In genomic region chr12:110025171-110025570, GRCm38 (mm10) we compare ENCODE assay signal across 18 mouse cellular contexts.
DNase-seq lines count a peak whose midpoint lies in the region; ATAC-seq and TF ChIP-seq lines count a peak whose summit lies in the region.
"Had no signal": no experiment of that assay in that cellular context is flagged by ENCODE, and none has a peak within 500 bp of the region (broad histone marks: within the 10 kb centered on the region; RNA-seq: fewer than 3 reads in every experiment).

No protein-coding gene starts in this region.

- peaks cover 16% of the 10 kb centered on the region for H3K4me1 ChIP-seq in liver, adult 2 months (ENCODE audit: control insufficient read depth, insufficient read depth, low read length)
- H3K4me1 ChIP-seq in liver, embryonic 14.5 days (replicated peaks; ENCODE audit: control insufficient read depth in 2 of 2, insufficient read depth in 2 of 2, low read length in 1 of 2), result peaks cover 0 to 12% of the 10 kb centered on the region in 2 experiments; a peak in 2 of 4 replicates
- H3K4me1 ChIP-seq: heart, embryonic 15.5 days had no signal

- no peak for TF ChIP-seq CTCF in liver, adult 2 months (IDR thresholded peaks at IDR 0.05; ENCODE audit: low read depth, low read length)
- TF ChIP-seq CTCF in liver, embryonic 14.5 days (IDR thresholded peaks at IDR 0.05; ENCODE audit: low read depth), result no peak

- TF ChIP-seq EP300 in liver, embryonic 14.5 days (IDR thresholded peaks at IDR 0.05; ENCODE audit: low read depth), result no peak

- DNase-seq in heart, adult 11 months, result peak; percentile 70
- no peak for DNase-seq in heart, adult 9 months (ENCODE audit: low spot score in 2 of 2)
- peak; percentile 64 for DNase-seq in liver, adult 2 months (ENCODE audit: extremely low read depth, low read depth, low spot score)
- DNase-seq in liver, result no peak
- DNase-seq in liver, embryonic 14.5 days (ENCODE audit: low read depth in 3 of 3, low spot score in 3 of 3), result no peak
- DNase-seq in urinary bladder, postnatal 36 days (ENCODE audit: low spot score in 2 of 2), result no peak
- no peak for DNase-seq in spleen, adult 12 weeks (ENCODE audit: low spot score)
- DNase-seq: adrenal gland, postnatal 10 days; cerebellum, adult 11 months; cerebellum, adult 8-10 months; cerebellum, postnatal 14 days; embryo, embryonic 11 days; forebrain, postnatal 0 days; gastrocnemius, postnatal 14 days had no signal

- 27% methylated on average over 7 of the region's 7 CpGs for WGBS in liver, adult 2 months
- WGBS in liver, embryonic 14.5 days (ENCODE audit: insufficient replicate concordance), result 63% methylated on average over 7 of the region's 7 CpGs

- peak overlapping the region; percentile 15 for H3K4me2 ChIP-seq in liver, embryonic 14.5 days (ENCODE audit: low read depth)
- H3K4me2 ChIP-seq: embryonic facial prominence, embryonic 15.5 days; forebrain, embryonic 13.5 days; heart, embryonic 11.5 days; heart, embryonic 15.5 days had no signal

- H3K27ac ChIP-seq in liver, adult 2 months (replicated peaks; ENCODE audit: insufficient read depth, low read depth, low read length), result peak overlapping the region; percentile 98
- no peak overlapping the region for H3K27ac ChIP-seq in liver, embryonic 14.5 days
- H3K27ac ChIP-seq: embryonic facial prominence, embryonic 15.5 days; heart, embryonic 15.5 days had no signal

- H3K4me3 ChIP-seq in liver, adult 2 months (ENCODE audit: insufficient read depth, low read depth, low read length), result no peak overlapping the region; the same call in 1 of the 2 replicates
- H3K4me3 ChIP-seq in liver, embryonic 14.5 days (ENCODE audit: insufficient read depth in 1 of 2, low read depth in 2 of 2, low read length in 2 of 2), result no peak overlapping the region
- H3K4me3 ChIP-seq: embryonic facial prominence, embryonic 15.5 days; forebrain, embryonic 13.5 days; heart, embryonic 15.5 days had no signal

- H3K27me3 ChIP-seq in liver, adult 2 months (ENCODE audit: control insufficient read depth, insufficient read depth, low read length), result no peaks in the 10 kb centered on the region
- H3K27me3 ChIP-seq in liver, embryonic 14.5 days (ENCODE audit: control insufficient read depth, insufficient read depth, low read length), result no peaks in the 10 kb centered on the region
- H3K27me3 ChIP-seq: forebrain, embryonic 13.5 days had no signal

- peaks cover 10% of the 10 kb centered on the region; the same call in 1 of the 2 replicates for H3K79me2 ChIP-seq in liver, adult 2 months (ENCODE audit: control insufficient read depth, insufficient read depth, low read length)

- no peaks in the 10 kb centered on the region for H3K9me3 ChIP-seq in liver, embryonic 14.5 days (ENCODE audit: control insufficient read depth, low read length)
- H3K9me3 ChIP-seq: embryonic facial prominence, embryonic 15.5 days; forebrain, embryonic 13.5 days; heart, embryonic 15.5 days had no signal

- H3K9ac ChIP-seq in liver, adult 2 months (ENCODE audit: low read depth, low read length), result peak overlapping the region; percentile 73
- H3K9ac ChIP-seq in liver, embryonic 14.5 days (replicated peaks), result no peak overlapping the region
- H3K9ac ChIP-seq: embryonic facial prominence, embryonic 15.5 days; forebrain, embryonic 13.5 days; forebrain, postnatal 0 days; heart, embryonic 15.5 days had no signal

- no peak for TF ChIP-seq POLR2A in liver, adult 2 months (IDR thresholded peaks at IDR 0.05; ENCODE audit: extremely low read depth, insufficient read depth, low read length)

- ATAC-seq in liver, embryonic 14.5 days (ENCODE audit: insufficient read depth), result no peak
- ATAC-seq: forebrain, postnatal 0 days had no signal

- no peaks in the 10 kb centered on the region for H3K36me3 ChIP-seq in liver, adult 2 months (ENCODE audit: control insufficient read depth, insufficient read depth, low read length)
- H3K36me3 ChIP-seq in liver, embryonic 14.5 days (replicated peaks; ENCODE audit: control insufficient read depth, insufficient read depth, low read depth), result no peaks in the 10 kb centered on the region
- H3K36me3 ChIP-seq: embryonic facial prominence, embryonic 15.5 days; heart, embryonic 15.5 days had no signal

Comparison
In these comparisons a context has a peak if more than half of its experiments do, and no peak if none do; other contexts are left out.
1. DNase-seq: peak in heart, adult 11 months (single experiment) and liver, adult 2 months (single experiment); none in heart, adult 9 months (0 of 2), liver (single experiment), liver, embryonic 14.5 days (0 of 3), urinary bladder, postnatal 36 days (0 of 2) and spleen, adult 12 weeks (single experiment).